Mouse (Mus musculus): ENCODE results near the gene N4bp2.

The N4bp2 gene

DNA sequence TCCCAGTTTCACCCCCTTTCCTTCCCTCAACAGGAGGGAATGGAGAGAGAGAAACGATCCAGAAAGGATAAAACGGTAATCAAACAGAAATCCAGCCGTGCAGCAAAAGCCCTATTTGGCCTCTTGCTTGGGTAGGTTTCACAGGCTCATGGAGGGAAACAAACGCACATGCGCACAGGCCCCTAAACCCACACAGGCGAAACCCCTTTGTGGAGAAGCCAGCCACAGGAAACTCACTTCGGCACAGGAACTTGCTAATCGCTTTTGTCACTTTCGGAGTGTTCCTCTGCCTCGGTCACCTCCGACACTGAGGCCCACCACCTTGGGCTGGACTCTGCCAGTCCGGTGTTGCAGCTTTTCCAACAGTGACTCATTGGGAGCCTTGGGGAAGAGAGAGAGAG, 100.0 kb downstream of the N4bp2 start:
- no peak for ATAC-seq (ENCODE audit: low TSS enrichment)

DNA sequence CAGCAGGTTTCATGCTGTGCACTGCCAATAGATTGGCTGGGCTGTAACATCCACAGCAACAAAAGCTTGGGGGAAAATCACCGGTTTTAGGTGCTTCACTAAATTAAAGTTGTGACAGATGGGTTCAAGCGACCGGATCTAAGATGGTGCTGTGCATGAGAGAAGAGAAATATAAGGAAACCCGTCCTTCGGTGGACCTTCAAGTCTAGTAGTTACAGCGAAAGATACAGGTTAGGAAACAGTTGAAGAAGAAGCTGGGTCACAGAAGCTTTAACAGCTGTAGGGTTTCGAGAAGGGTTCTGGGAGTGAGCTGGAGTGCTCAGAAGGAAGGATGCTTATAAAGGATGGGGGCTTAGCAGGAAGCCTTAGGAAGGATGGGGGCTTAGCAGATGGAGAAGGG, 101.2 kb downstream of the N4bp2 start:
- no peak for ATAC-seq (ENCODE audit: low TSS enrichment)

DNA sequence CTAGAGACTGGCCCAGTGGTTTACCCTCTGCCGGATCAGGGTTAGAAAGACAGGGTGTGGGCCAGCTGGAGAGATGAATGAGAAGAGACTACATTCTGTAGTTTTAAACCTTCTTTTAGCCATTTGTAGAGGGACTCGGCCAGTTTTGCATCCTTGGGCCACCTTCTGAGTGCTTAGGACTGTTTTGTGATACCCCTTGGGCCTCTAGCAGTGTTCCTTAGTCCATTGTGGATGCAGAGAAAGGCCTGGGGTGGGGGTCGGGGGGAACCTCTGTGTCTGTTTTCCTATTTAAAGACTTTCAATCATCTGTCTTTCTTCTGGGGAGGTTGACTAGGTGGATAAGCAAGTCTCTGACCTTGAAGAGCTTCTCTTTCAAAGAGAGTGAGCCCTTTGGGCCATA, 101.6 kb downstream of the N4bp2 start:
- no peak for ATAC-seq (ENCODE audit: low TSS enrichment)

DNA sequence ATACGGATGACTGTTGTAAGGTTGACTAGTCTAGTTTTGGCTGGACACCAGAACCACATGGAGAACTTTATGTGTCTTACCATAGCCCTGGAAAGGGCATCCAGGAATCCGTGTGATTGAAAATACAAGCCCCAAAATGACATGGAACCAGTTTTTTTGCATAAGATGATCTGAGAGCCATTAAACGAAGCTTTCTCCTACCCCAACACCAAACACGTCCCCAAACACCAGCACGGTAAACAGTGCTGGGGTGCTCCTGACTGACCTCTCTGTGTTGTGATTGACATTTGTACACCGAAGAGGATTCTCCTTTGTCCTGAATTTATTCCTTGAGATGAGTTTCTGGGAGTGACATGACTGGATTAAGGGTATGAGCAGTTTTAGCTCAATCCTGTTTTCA, 103.3 kb downstream of the N4bp2 start:
- no peak for ATAC-seq (ENCODE audit: low TSS enrichment)

DNA sequence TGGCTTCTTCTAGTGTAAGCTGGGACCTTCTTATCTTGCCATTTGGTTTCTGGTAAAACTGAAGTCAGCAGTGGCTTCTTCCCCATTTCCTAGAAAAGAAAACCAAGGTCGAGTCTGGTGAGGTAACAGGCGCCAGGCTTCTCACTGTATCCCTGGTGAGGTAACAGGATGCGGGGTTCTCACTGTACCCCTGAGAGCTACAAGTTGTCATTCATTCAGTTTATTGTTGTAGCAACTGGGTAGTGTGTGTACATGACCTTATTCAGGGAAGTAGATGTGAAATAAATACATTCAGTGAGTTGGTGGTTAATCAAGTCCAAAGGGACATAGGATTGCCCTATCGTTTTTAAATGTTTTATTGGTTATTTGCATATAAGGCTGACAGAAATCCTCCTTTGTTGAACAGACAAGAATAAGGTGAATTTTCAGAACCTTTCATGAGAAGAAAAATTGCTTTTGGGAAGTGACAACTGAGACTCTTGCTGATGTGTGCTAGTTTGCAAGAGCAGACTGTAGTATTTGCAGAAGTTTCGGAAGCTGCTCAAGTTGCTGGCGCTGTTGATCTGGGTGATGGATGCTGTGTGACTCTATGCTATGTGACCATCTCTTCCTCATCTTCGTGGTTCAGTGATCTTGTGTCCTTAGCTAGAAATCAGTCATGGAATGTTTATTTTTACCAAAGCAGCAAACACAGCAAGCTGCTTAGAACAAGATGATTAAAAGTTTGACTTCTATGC, 104.2 kb downstream of the N4bp2 start:
- ATAC-seq (ENCODE audit: low TSS enrichment): no peak

DNA sequence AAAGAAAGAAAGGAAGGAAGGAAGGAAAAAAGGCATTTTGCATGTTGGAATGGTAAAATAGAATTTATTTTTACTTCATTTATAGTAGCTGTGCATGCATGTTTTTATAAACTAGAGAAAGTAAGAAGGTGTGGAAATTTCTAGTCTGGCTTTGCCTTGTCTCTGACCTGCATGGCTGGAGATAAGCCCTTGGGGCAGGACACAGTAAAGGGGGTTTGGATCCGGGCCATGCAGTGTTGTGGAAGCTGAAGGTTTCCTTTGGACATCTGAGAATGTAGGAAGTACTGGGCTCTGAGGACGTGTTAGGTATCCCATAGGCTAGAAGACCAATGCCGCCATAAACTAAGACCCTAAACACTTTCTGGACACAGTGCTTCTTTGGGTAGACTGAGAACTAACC, 105.1 kb downstream of the N4bp2 start:
- ATAC-seq (ENCODE audit: low TSS enrichment): no peak

DNA sequence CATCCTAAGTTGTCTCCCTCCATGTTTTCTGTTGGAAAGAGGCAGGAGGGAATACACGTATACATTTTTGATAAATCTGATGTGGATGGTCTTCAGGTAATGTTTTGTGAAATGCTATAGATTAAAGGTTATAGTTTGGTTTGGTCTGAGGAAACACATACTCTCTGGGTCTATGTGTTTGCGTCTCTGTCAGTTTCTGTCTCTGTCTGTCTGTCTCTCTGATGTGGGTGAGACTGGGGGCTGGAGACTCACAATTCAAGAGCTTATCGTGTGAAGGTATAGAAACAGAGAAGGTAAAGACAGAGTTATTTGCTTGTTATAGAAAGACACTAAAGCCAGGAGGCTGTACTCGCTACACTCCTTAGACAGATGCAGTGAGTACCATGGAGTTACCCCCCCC, 106.3 kb downstream of the N4bp2 start:
- ATAC-seq (ENCODE audit: low TSS enrichment): no peak

DNA sequence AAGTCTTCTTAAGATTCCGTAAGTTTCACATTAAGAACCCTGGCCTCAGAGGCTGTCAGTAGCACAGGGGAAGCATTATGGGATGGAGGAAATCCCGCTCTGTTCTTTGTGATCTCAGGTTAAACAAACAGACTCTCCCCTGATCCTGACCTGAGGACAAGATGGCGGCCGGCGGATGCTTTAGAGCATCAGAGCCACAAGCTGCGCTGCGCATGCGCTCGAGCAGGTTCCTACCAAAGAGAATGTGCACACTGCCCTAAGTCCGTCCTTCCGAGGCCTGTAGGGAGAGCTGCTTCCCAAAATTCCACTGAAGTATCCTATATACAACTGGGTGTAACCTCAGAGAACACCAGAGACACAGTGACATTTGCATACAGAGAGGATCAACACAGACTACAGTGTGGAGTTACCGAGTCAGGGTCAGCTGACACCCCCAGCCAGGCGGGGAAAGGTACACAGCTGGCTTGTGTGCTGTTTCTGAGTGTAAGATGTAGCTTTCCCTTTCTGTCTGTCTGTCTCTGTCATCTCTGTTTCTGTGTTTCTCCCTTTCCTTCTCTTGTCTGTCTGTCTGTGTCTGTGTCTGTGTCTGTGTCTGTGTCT, 108.1 kb downstream of the N4bp2 start:
- no peak for ATAC-seq (ENCODE audit: low TSS enrichment)

DNA sequence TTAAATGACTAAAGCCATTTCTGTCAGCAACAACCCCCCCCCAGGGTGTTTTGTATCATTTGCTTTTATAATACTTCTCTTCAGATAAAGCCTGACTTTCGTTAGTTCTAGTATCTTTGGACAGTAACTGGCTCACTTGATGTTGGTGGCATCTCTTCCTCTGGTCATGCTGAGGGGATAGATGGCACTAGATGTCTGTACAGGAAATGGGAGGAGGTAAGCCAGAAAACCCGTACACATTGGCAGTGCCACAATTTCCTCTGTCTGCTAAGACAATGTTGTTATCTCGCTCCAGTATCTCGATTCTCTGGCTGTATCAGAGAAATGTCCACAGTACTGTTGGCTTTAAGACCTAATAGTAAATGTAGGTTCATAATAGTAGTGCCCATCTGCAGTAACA, 109.9 kb downstream of the N4bp2 start:
- ATAC-seq (ENCODE audit: low TSS enrichment): no peak

DNA sequence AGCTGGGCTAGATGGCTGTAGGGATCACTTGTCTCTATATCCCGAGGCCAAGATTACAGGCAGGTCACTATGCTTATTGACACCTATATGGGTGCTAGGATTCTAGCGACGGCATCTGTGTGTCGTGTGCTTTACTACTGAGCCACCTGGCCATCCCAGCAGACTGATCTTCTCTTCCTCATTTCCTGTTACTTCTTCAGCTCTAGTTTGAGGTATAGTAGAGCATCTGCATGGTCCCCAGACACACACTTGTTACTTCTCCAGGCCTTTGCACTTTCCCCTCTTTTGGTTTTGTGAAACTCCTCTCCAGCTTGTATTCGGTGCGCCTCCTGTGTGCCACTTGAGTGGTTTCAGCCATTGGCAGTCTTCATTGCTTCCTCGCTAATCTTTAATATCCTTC, 111.9 kb downstream of the N4bp2 start:
- ATAC-seq (ENCODE audit: low TSS enrichment): no peak

DNA sequence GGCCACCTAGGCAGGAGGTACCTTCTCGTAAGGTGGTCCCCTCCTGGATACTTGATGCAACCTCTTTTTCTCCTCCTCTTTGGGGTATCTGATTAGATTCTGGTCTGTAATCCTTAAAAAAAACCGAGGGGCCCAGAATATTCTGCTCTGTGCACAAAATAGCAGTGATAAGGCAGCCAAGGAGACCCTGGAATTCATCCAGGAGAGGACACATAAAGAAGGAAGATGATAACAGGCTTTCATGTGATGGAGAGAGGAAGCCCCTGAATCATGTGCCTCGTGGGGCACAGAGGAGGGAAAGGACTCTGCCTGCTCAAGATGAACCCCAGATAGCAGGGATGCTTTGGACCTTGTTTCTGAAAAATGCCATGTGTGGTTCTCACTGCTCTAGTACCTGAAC, 115.0 kb downstream of the N4bp2 start:
- ATAC-seq (ENCODE audit: low TSS enrichment): no peak
